Mouse (Mus musculus) megakaryocyte, adult 5-6 weeks (primary cell): ENCODE measurements around the gene Sez6l. TPM values are rescaled to one million over a fixed set of nuclear protein-coding genes. Genes with fewer than 3 reads are reported as not detected.

ENCODE experiments used
- ATAC-seq: 2 replicates; pipeline ENCODE4 v1.8.0; 2016; ENCODE audit warnings: mild to moderate bottlenecking, inconsistent platforms; ENCODE audit not compliant: poor library complexity, severe bottlenecking
- total RNA-seq, 2 experiments: library from RNA; stranded (forward) in 1 of 2; stranded (reverse) in 1 of 2; fragments of 153-499, 151-499 nt in 1 of 2; fragments of 221-1000, 200-1000 nt in 1 of 2; gene quantifications; 2 replicates each; pipeline versions ENCODE4 v1.2.3 to v1.2.4; 2015 to 2017

Gene Sez6l
- total RNA-seq, 2 experiments from 2014 or later = not detected

- ATAC-seq = no peak
Measured at GRCm38 (mm10) chr5:112586071-112586470, 9.1 kb upstream of the Sez6l start.

GRCm38 (mm10) chr5:112584155-112584769, 7.3 kb upstream of the Sez6l start:
- ATAC-seq = no peak

DNA sequence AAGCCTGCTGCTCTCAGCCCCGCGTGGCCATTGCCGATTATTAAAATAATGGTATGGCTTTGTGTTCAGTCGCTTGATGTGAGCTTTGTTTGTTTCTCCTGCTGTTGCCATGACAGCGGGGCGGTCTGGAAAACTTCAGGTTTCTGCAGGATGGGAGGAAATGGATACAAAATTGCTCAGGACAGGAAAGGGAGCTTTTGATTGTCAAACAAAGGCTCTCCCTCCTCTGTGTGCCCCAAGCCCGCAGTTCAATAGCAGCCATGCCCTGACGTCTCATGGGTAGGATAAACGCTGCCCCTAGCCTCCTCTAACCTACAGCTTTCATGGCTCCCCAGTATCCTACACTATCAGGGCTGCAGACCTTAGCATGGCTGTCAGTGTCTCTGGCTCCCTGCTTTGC, 6.3 kb upstream of the Sez6l start:
- no peak for ATAC-seq

DNA sequence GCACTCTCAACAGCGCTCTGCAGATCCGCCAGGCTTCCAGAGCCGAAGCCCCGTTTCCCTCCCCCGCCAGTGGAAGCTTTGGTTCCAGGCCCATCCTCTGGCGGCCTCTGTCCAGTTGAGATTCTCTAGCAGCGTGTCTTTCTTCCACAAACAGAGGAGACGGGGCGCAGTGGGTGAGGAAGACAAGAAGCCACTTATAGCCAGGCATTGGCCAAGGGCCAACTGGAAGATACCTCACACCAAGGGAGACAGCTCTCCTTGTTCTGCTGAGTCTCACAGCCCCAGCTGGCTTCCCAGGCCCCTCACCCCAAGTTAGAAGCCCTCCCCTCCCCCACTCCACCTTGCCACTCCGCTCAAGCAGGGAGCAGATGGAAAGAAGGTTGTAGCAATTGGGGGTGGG, 765 bp upstream of the Sez6l start:
- no peak for ATAC-seq

GRCm38 (mm10) chr5:112576361-112576992, 508 bp downstream of the Sez6l start:
- no peak for ATAC-seq

GRCm38 (mm10) chr5:112575151-112575915, 1.7 kb downstream of the Sez6l start:
- ATAC-seq = no peak

DNA sequence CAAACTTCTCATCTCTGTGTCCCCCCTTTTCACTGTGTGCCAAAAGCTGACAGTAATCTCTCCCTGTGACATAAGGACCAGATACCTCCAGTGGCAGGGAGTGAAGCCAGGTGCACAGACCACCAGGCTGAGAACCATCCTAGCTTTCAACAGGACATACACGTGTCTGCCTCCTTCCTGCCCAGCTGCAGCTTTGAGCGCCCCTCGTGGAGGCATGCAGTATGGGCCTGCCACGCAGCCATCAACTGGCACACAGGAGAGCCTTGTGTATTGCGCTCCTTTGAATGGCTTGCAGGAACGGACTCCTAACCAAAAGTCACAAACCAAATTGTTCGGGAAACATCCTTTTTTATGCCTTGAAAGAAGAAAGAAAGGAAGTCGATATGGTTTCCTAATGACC, 3.1 kb downstream of the Sez6l start:
- no peak for ATAC-seq

DNA sequence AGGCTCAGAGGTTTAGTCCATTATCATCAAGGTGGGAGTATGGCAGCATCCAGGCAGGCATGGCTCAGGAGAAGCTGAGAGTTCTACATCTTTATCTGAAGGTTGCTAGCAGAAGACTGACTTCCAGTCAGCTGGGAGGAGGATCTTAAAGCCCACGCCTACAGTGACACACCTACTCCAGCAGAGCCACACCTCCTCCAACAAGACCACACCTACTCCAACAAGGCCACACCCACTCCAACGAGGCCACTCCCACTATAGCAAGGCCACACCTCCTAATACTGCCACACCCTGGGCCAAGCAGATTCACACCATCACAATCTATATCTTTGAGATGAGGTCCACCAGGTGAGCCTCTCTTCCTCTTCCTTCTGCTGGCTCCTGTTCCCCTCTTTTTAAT, 4.8 kb downstream of the Sez6l start:
- ATAC-seq = no peak

GRCm38 (mm10) chr5:112565489-112565888, 11.5 kb downstream of the Sez6l start:
- no peak for ATAC-seq

GRCm38 (mm10) chr5:112565083-112565482, 11.9 kb downstream of the Sez6l start:
- ATAC-seq = no peak

GRCm38 (mm10) chr5:112560869-112561499, 16.0 kb downstream of the Sez6l start:
- ATAC-seq = no peak

DNA sequence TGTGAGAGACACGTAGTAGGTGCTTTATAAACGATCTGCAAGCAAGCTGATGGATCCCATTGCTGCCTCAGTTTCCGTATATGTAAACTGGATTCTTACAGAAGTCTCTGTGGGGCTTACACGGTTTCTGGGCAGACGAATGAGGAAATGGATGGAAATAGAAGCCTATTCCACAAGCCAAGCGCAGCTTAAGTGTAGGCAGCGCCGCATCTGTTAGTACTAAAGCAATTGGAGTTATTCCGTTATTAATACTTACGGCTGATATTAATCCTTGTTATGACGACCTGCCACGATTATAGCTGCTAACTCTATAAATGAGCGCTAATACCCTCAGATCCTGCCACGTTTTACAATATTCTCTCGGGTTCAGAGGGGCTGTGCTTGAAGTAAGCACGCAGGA, 16.8 kb downstream of the Sez6l start:
- ATAC-seq = no peak

DNA sequence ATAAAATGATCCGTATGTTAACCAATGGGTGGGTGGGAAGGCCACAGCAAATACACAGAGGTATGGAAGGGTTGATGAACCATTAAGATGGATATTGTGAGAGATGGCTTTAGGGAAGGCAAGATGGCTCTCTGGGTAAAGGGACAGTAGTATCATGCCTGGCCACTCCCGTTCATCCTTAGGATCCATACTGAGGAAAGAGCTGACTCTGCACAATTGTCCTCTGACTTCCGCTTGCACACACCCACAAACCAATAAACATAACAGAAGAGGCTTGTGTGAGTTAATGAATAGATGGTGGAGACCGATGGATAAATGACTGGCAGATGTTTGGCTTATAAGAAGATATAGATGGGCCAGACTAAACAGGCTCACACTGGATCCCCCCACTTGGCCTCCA, 19.6 kb downstream of the Sez6l start:
- no peak for ATAC-seq

DNA sequence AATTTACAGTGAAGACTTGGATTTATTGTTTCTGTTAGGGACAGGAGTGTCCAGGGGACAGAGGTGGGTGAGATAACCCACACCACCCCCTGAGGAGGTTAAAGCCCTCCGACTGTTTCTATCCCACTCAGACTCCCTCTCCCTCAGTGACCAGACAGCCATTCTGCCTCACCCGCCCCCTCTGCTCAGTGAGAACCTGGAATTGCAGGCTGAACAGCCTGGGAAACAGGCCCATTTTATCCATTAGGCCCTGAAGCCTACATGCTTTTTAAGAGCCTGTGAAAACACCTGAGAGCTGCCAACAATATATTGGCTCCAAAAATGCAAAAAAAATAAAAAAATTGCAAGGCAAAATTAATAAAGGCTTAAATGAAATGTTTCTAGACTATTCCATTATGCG, 20.3 kb downstream of the Sez6l start:
- no peak for ATAC-seq

GRCm38 (mm10) chr5:112554508-112554907, 22.5 kb downstream of the Sez6l start:
- ATAC-seq = no peak

- no peak for ATAC-seq
Measured at GRCm38 (mm10) chr5:112552786-112553185, 24.2 kb downstream of the Sez6l start.

DNA sequence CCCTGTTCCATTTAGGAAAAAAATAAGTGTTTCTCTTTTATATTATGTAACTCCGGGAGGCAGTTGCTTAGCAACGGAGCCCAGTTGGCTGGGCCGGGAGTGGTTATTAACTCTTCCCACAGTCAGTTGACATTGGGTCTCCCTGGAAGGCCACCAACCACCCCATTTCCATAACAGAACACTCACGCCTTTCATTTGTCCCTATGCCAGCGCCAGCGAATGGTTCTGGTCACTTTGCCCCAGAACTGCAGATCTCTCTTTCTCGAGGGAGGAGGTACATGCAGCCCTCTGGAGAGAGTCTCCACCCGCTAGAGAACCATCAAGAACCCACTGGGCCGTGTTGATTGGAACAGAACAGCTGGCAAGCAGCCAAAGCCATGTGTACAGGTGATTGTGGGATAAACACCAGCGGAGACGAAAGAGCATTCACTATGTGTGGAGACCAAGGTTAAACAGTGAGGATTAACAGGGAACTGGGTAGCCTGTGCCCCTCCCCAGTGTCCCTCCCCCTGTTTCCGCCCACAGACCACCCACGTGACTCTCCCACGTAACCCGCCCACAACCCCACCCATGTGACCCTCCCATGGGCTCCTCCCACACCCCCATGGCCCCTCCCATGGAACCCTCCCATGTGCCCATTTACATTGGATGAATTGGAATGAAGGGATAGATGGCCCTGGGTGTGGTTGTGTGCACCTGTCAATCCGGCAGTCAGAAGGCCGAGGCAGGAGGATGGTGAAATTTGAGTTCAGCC, 24.8 kb downstream of the Sez6l start:
- no peak for ATAC-seq

DNA sequence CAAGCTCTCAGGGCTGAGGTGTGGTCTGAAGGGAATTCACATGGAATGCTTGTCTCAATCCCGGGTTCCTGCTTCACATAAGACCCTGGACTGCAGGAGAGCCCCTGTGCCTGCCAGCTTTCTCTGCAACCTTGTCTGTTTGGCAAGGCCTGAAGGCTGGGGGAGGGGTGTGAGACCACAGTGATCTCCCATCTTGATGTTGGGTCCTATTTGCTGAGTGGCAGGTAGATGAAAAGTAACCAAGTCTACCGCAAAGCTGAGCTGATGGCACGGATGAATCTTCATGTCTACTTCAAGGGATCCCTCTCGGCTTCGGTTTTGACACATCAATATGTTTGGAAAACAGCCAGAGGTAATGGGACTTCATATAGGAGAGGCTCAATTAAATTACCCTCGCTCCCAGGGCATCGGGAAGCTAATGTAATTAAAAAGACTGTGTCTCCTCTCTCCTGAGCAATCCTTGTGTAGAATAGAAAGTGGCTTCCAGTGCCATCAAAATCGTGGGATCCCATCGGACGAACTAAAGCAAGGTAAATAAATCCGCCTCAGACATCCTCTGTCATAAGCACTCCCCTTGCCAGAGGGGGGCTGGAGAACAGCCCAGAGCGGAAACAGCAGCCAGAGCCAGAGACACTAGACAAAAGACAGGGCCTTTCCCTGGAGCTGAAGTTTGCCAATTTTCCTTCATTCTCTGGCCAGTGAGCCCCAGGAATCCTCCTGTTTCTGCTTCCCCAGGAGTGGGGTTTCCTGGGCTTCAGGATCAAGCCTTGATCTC, 28.0 kb downstream of the Sez6l start:
- no peak for ATAC-seq

DNA sequence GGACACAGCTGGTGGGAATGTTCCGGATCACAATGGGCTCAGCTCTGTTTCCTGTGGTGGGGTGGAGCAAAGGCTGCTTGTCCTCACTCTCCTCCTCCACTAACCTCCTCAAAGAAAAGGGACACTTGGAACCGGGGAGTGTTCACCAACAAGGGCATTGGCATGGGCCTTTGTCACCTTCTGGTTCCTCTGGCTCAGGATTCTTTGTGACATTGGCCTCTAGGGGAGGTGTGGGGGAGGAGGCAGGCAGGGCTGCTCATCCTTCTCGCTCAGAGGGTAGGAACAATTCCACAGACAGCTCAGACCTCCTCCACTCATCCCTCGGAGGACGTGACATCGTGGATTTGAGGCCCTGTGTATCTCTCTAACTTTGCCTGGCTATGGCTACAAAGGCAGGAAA, 30.2 kb downstream of the Sez6l start:
- ATAC-seq = no peak

DNA sequence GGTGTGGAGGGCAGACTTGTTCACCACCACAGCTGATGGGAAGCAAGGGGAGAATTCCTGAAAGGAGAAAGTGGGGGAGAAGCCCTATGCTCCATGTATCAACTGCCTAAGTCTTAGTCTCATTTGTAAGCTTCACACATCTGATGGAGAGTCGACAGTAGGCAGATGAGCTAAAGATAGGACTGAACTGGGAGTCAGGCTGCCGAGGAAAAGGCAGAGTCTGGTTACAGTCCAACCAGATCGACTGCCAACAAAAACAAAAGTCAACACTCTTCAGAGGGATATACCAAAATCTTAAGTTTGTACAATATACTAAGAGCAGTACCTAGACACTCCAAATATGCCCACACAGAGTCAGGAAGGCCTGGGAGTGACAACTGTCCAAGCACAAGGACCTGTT, 38.7 kb downstream of the Sez6l start:
- ATAC-seq = no peak
